Mouse (Mus musculus): ENCODE data around the gene Gpr176.

Gpr176 gene

GRCm38 (mm10) chr2:118372561-118372900 lies 688 bp downstream of the Gpr176 start:
- no peak for DNase-seq

- DNase-seq, result no peak
These were observed 1.4 kb downstream of the Gpr176 start for GRCm38 (mm10) chr2:118371841-118372240.

GRCm38 (mm10) chr2:118355138-118355719 lies 18.0 kb downstream of the Gpr176 start:
- DNase-seq, result no peak

- DNase-seq, result no peak
These were observed 19.3 kb downstream of the Gpr176 start for GRCm38 (mm10) chr2:118353916-118354403.

GRCm38 (mm10) chr2:118353498-118353897 lies 19.7 kb downstream of the Gpr176 start:
- DNase-seq, result no peak

- no peak for DNase-seq
These were observed 27.7 kb downstream of the Gpr176 start for GRCm38 (mm10) chr2:118345535-118345934.

GRCm38 (mm10) chr2:118343897-118344296 lies 29.3 kb downstream of the Gpr176 start:
- no peak for DNase-seq

GRCm38 (mm10) chr2:118341295-118341694 lies 31.9 kb downstream of the Gpr176 start:
- no peak for DNase-seq

GRCm38 (mm10) chr2:118336084-118336483 lies 37.1 kb downstream of the Gpr176 start:
- no peak for DNase-seq

GRCm38 (mm10) chr2:118322663-118323062 lies 50.6 kb downstream of the Gpr176 start:
- no peak for DNase-seq

- no peak for DNase-seq
These were observed 51.4 kb downstream of the Gpr176 start for GRCm38 (mm10) chr2:118321804-118322203.

- DNase-seq, result no peak
These were observed 52.1 kb downstream of the Gpr176 start for GRCm38 (mm10) chr2:118321094-118321493.

GRCm38 (mm10) chr2:118320519-118320918 lies 52.7 kb downstream of the Gpr176 start:
- no peak for DNase-seq

GRCm38 (mm10) chr2:118319176-118319575 lies 54.0 kb downstream of the Gpr176 start:
- no peak for DNase-seq

- DNase-seq, result no peak
These were observed 56.3 kb downstream of the Gpr176 start for GRCm38 (mm10) chr2:118316939-118317338.

GRCm38 (mm10) chr2:118315656-118316402 lies 57.4 kb downstream of the Gpr176 start:
- DNase-seq, result no peak

GRCm38 (mm10) chr2:118307561-118307960 lies 65.7 kb downstream of the Gpr176 start:
- DNase-seq, result no peak

GRCm38 (mm10) chr2:118306966-118307365 lies 66.3 kb downstream of the Gpr176 start:
- DNase-seq, result no peak

- no peak for DNase-seq
These were observed 66.7 kb downstream of the Gpr176 start for GRCm38 (mm10) chr2:118306522-118306895.

- no peak for DNase-seq
These were observed 67.2 kb downstream of the Gpr176 start for GRCm38 (mm10) chr2:118305827-118306521.

GRCm38 (mm10) chr2:118303456-118303855 lies 69.8 kb downstream of the Gpr176 start:
- DNase-seq, result no peak

GRCm38 (mm10) chr2:118301656-118302055 lies 71.6 kb downstream of the Gpr176 start:
- DNase-seq, result no peak

- DNase-seq, result no peak
These were observed 72.1 kb downstream of the Gpr176 start for GRCm38 (mm10) chr2:118301041-118301545.

- DNase-seq, result no peak
These were observed 73.2 kb downstream of the Gpr176 start for GRCm38 (mm10) chr2:118299981-118300380.
